Mouse (Mus musculus) midbrain, embryonic 16.5 days (tissue): ENCODE measurements at regions not wholly inside any gene's neighbourhood (a gene's known extent, or its start where the extent isn't known, plus 50 kb on each side); places are given as distances from the start of the nearest gene placed in this dataset.

ENCODE experiments used
- ATAC-seq: fragments of 200-750 bp; cut with Nextera tagmentation; 2 replicates; pipeline ENCODE4 v1.8.0; 2017; ENCODE audit warnings: moderate TSS enrichment
- H3K27ac ChIP-seq: fragments of 300-500 bp; sonication (generic); 2 replicates; pipeline ENCODE4 v1.5.1; 2014; ENCODE audit warnings: mild to moderate bottlenecking, low read length, mixed read lengths
- H3K27me3 ChIP-seq: fragments of 300-500 bp; sonication (generic); 2 replicates; pipeline ENCODE4 v1.6.1; 2014; ENCODE audit warnings: low read depth, low read length, mixed read lengths; ENCODE audit not compliant: control insufficient read depth, insufficient read depth
- H3K36me3 ChIP-seq: fragments of 300-500 bp; sonication (generic); 2 replicates; pipeline ENCODE4 v1.6.1; 2014; ENCODE audit warnings: mild to moderate bottlenecking, low read length, moderate library complexity, mixed read lengths; ENCODE audit not compliant: control insufficient read depth, insufficient read depth
- H3K4me1 ChIP-seq: fragments of 300-500 bp; sonication (generic); 2 replicates; pipeline ENCODE4 v1.6.1; 2014; ENCODE audit warnings: mild to moderate bottlenecking, low read length, mixed read lengths; ENCODE audit not compliant: control insufficient read depth, insufficient read depth
- H3K4me2 ChIP-seq: fragments of 300-500 bp; sonication (generic); 2 replicates; pipeline ENCODE4 v1.6.1; 2014; ENCODE audit warnings: mild to moderate bottlenecking, low read length, mixed read lengths
- H3K4me3 ChIP-seq: fragments of 300-500 bp; sonication (generic); 2 replicates; pipeline ENCODE4 v1.5.1; 2014; ENCODE audit warnings: low read depth, mild to moderate bottlenecking, low read length, moderate library complexity, mixed read lengths
- H3K9ac ChIP-seq: fragments of 300-500 bp; sonication (generic); 2 replicates; pipeline ENCODE4 v1.6.1; 2014; ENCODE audit warnings: low read depth, low read length, mixed read lengths
- H3K9me3 ChIP-seq: fragments of 300-500 bp; sonication (generic); replicated peaks from 2 replicates; pipeline ENCODE4 v1.6.1; 2014; ENCODE audit warnings: mild to moderate bottlenecking, low read length, mixed read lengths; ENCODE audit not compliant: control insufficient read depth, poor library complexity, severe bottlenecking
- WGBS: fragments of 180-500 bp; shearing (Covaris S2); extraction: QIAGEN DNeasy Blood & Tissue Kit; methylation state at CpG from one replicate; pipeline ENCODE4 v1.1.7; 2014; 5-methylcytosine and 5-hydroxymethylcytosine counted together

GRCm38 (mm10) chr12:58743800-58744199, 268.0 kb downstream of the Sec23a start:
- H3K36me3 ChIP-seq = no peaks in the 10 kb centered on the region
- H3K27ac ChIP-seq = no peak overlapping the region
- H3K9me3 ChIP-seq = no peaks in the 10 kb centered on the region
- WGBS = 61% methylated on average over 1 of the region's 1 CpGs
- H3K9ac ChIP-seq = no peak overlapping the region
- 0 out of 2 replicates have a peak, but pooled peaks cover 2% of the 10 kb centered on the region for H3K4me1 ChIP-seq
- H3K4me3 ChIP-seq = no peak overlapping the region
- H3K4me2 ChIP-seq = no peak overlapping the region
- no peaks in the 10 kb centered on the region for H3K27me3 ChIP-seq
- peak; percentile 60 for ATAC-seq

GRCm38 (mm10) chr12:58728094-58728493, 283.7 kb downstream of the Sec23a start:
- no peaks in the 10 kb centered on the region for H3K27me3 ChIP-seq
- H3K9ac ChIP-seq = no peak overlapping the region
- WGBS = 54% methylated on average over 1 of the region's 1 CpGs
- H3K27ac ChIP-seq = no peak overlapping the region
- H3K4me1 ChIP-seq = no peaks in the 10 kb centered on the region
- no peak overlapping the region for H3K4me3 ChIP-seq
- no peak overlapping the region for H3K4me2 ChIP-seq
- ATAC-seq = no peak
- H3K9me3 ChIP-seq = no peaks in the 10 kb centered on the region
- H3K36me3 ChIP-seq = no peaks in the 10 kb centered on the region

- Histone ChIP-seq H3K9me3 (no peaks in the 10 kb centered on the region), H3K9ac (no peak overlapping the region), H3K36me3 (no peaks in the 10 kb centered on the region), H3K4me1 (no peaks in the 10 kb centered on the region), H3K27ac (no peak overlapping the region), H3K4me2 (no peak overlapping the region), H3K4me3 (no peak overlapping the region), H3K27me3 (no peaks in the 10 kb centered on the region)
- 94% methylated on average over 2 of the region's 2 CpGs for WGBS
- ATAC-seq = no peak
Observed at GRCm38 (mm10) chr12:58727547-58727946, 284.3 kb downstream of the Sec23a start.

- no peaks in the 10 kb centered on the region for H3K27me3 ChIP-seq
- no peak overlapping the region for H3K9ac ChIP-seq
- WGBS = 91% methylated on average over 6 of the region's 6 CpGs
- H3K9me3 ChIP-seq = no peaks in the 10 kb centered on the region
- H3K27ac ChIP-seq = no peak overlapping the region
- no peak overlapping the region for H3K4me3 ChIP-seq
- no peaks in the 10 kb centered on the region for H3K4me1 ChIP-seq
- H3K4me2 ChIP-seq = no peak overlapping the region
- no peak for ATAC-seq
- H3K36me3 ChIP-seq = no peaks in the 10 kb centered on the region
Observed at GRCm38 (mm10) chr12:58717908-58718307, 293.9 kb downstream of the Sec23a start.

- H3K27me3 ChIP-seq = no peaks in the 10 kb centered on the region
- no peak overlapping the region for H3K4me3 ChIP-seq
- H3K9ac ChIP-seq = no peak overlapping the region
- no peak for ATAC-seq
- WGBS = 93% methylated on average over 1 of the region's 1 CpGs
- H3K9me3 ChIP-seq = no peaks in the 10 kb centered on the region
- H3K27ac ChIP-seq = no peak overlapping the region
- no peaks in the 10 kb centered on the region for H3K4me1 ChIP-seq
- no peaks in the 10 kb centered on the region for H3K36me3 ChIP-seq
- no peak overlapping the region for H3K4me2 ChIP-seq
Observed at GRCm38 (mm10) chr12:58714207-58714606, 297.6 kb downstream of the Sec23a start.

GRCm38 (mm10) chr12:58695680-58696079, 316.1 kb downstream of the Sec23a start:
- Histone ChIP-seq H3K27me3 (no peaks in the 10 kb centered on the region), H3K4me1 (no peaks in the 10 kb centered on the region), H3K27ac (no peak overlapping the region), H3K9ac (no peak overlapping the region), H3K4me2 (no peak overlapping the region), H3K9me3 (no peaks in the 10 kb centered on the region), H3K4me3 (no peak overlapping the region), H3K36me3 (no peaks in the 10 kb centered on the region)
- WGBS = 80% methylated on average over 5 of the region's 5 CpGs
- ATAC-seq = no peak

GRCm38 (mm10) chr12:58669914-58670635, 341.7 kb downstream of the Sec23a start:
- WGBS = 72% methylated on average over 3 of the region's 3 CpGs
- H3K4me3 ChIP-seq = no peak overlapping the region
- no peaks in the 10 kb centered on the region for H3K9me3 ChIP-seq
- H3K27ac ChIP-seq = no peak overlapping the region
- H3K9ac ChIP-seq = no peak overlapping the region
- H3K36me3 ChIP-seq = no peaks in the 10 kb centered on the region
- no peak for ATAC-seq
- no peaks in the 10 kb centered on the region for H3K27me3 ChIP-seq
- no peak overlapping the region for H3K4me2 ChIP-seq
- H3K4me1 ChIP-seq = no peaks in the 10 kb centered on the region

- peaks cover 17% of the 10 kb centered on the region for H3K4me1 ChIP-seq
- no peaks in the 10 kb centered on the region for H3K9me3 ChIP-seq
- no peak for ATAC-seq
- no peaks in the 10 kb centered on the region for H3K27me3 ChIP-seq
- 78% methylated on average over 2 of the region's 2 CpGs for WGBS
- H3K4me3 ChIP-seq = no peak overlapping the region
- no peak overlapping the region for H3K27ac ChIP-seq
- no peaks in the 10 kb centered on the region for H3K36me3 ChIP-seq
- no peak overlapping the region for H3K4me2 ChIP-seq
- H3K9ac ChIP-seq = no peak overlapping the region
Observed at GRCm38 (mm10) chr12:58654530-58655056, 357.2 kb downstream of the Sec23a start.

- Histone ChIP-seq H3K4me3 (no peak overlapping the region), H3K4me2 (no peak overlapping the region), H3K27me3 (no peaks in the 10 kb centered on the region), H3K4me1 (peaks cover 17% of the 10 kb centered on the region), H3K27ac (no peak overlapping the region), H3K9me3 (no peaks in the 10 kb centered on the region), H3K36me3 (no peaks in the 10 kb centered on the region), H3K9ac (no peak overlapping the region)
- 46% methylated on average over 6 of the region's 6 CpGs for WGBS
- ATAC-seq = peak; percentile 68
Observed at GRCm38 (mm10) chr12:58653751-58654150, 358.1 kb downstream of the Sec23a start.
